ENCODE assay signal across 8 mouse cellular contexts in the genomic region with DNA sequence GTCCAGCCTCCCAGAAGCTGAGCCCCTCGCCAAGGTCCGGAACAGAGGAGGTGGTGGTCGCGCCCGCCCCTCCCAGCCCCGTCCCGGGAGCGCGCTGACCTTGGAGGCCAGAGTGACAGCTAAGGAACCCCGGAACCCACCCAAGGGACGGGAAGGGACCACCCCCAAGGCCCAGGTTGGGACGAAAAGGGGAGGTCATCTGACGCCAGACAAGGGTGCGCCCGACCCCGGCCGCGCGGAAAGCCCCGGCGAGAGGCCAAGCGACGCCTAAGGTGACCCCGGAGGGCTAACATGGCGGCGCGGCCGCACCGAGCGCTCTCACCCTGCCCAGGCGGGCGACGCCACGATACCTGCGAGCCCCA. TPM values are rescaled to one million over a fixed set of nuclear protein-coding genes. Genes with fewer than 3 reads are reported as not detected.
A peak's percentile ranks its signal among the peaks of the same experiment; 100 is the strongest.
DNase-seq lines count a peak whose midpoint lies in the region; ATAC-seq and TF ChIP-seq lines count a peak whose summit lies in the region.

No protein-coding gene starts in this region.

- H3K27me3 ChIP-seq in embryonic facial prominence, embryonic 11.5 days (ENCODE audit: control insufficient read depth, insufficient read depth, low read length): no peaks in the 10 kb centered on the region
- no peaks in the 10 kb centered on the region for H3K27me3 ChIP-seq in intestine, embryonic 14.5 days (replicated peaks; ENCODE audit: control insufficient read depth, insufficient read depth, low read length)
- H3K27me3 ChIP-seq in myocyte (ENCODE audit: control insufficient read depth, insufficient read depth, insufficient read length): no peaks in the 10 kb centered on the region

- DNase-seq in left cerebral cortex, adult 2 months (ENCODE audit: extremely low spot score in 1 of 2, low spot score in 2 of 2): no peak
- DNase-seq in left cerebral cortex, adult 9 months (ENCODE audit: low spot score in 2 of 2): no peak
- DNase-seq in embryonic facial prominence, embryonic 11.5 days (ENCODE audit: low spot score): no peak
- DNase-seq in intestine, embryonic 14.5 days (ENCODE audit: low spot score): no peak
- no peak for DNase-seq in left cerebral cortex, postnatal 36 days (ENCODE audit: low spot score in 2 of 2)
- DNase-seq in gastrocnemius, adult 18-20 months (ENCODE audit: low spot score): no peak
- no peak for DNase-seq in embryo, embryonic 9.5 days (ENCODE audit: extremely low spot score)

- ATAC-seq in embryonic facial prominence, embryonic 11.5 days (replicated peaks; ENCODE audit: insufficient number of reproducible peaks, low FRiP score, low TSS enrichment, low read depth): no peak; the same call in none of the 2 replicates
- ATAC-seq in intestine, embryonic 14.5 days (replicated peaks; ENCODE audit: low FRiP score, low TSS enrichment, low read depth): peak; percentile 32

- peaks cover 47% of the 10 kb centered on the region for H3K79me2 ChIP-seq in myocyte (ENCODE audit: control insufficient read depth, insufficient read depth)

- H3K36me3 ChIP-seq in embryonic facial prominence, embryonic 11.5 days (replicated peaks; ENCODE audit: control insufficient read depth, insufficient read depth, low read depth, low read length): peaks cover 9% of the 10 kb centered on the region
- peaks cover 16% of the 10 kb centered on the region; the same call in 1 of the 2 replicates for H3K36me3 ChIP-seq in intestine, embryonic 14.5 days (ENCODE audit: control insufficient read depth, insufficient read depth, low read length)
- H3K36me3 ChIP-seq in myocyte (ENCODE audit: control insufficient read depth, insufficient read depth): peaks cover 7% of the 10 kb centered on the region

- WGBS in embryonic facial prominence, embryonic 11.5 days: 0% methylated on average over 35 of the region's 35 CpGs
- 0% methylated on average over 33 of the region's 35 CpGs for WGBS in intestine, embryonic 14.5 days

- H3K9ac ChIP-seq in embryonic facial prominence, embryonic 11.5 days (replicated peaks; ENCODE audit: low read length): peak overlapping the region; percentile 92
- peak overlapping the region; percentile 88 for H3K9ac ChIP-seq in intestine, embryonic 14.5 days (ENCODE audit: low read length)

- no peak for TF ChIP-seq CTCF in left cerebral cortex, adult 2 months (IDR thresholded peaks at IDR 0.05)

- peak overlapping the region; percentile 56 for H3ac ChIP-seq in myocyte (ENCODE audit: control insufficient read depth, insufficient read length)

- peaks cover 5% of the 10 kb centered on the region; the same call in 1 of the 2 replicates for H3K9me3 ChIP-seq in embryonic facial prominence, embryonic 11.5 days (replicated peaks; ENCODE audit: control insufficient read depth, low read length)
- H3K9me3 ChIP-seq in intestine, embryonic 14.5 days (ENCODE audit: control insufficient read depth, low read length): peaks cover 12% of the 10 kb centered on the region

- intact Hi-C loops in left cerebral cortex, adult 2 months (cut with DNase I): no loop called here
- intact Hi-C loops in left cerebral cortex, postnatal 36 days (cut with DNase I): loop anchor here (2.0 kb wide), 2 partner anchors 107 to 225 kb away; no protein-coding TSS in a partner anchor

- H3K4me1 ChIP-seq in embryonic facial prominence, embryonic 11.5 days (ENCODE audit: control insufficient read depth, insufficient read depth, low read length): no peaks in the 10 kb centered on the region; the same call in 1 of the 2 replicates
- peaks cover 17% of the 10 kb centered on the region; the same call in 1 of the 2 replicates for H3K4me1 ChIP-seq in intestine, embryonic 14.5 days (replicated peaks; ENCODE audit: control insufficient read depth, insufficient read depth, low read length)

- H3K4me3 ChIP-seq in left cerebral cortex, adult 2 months: peak overlapping the region; percentile 100
- peak overlapping the region; percentile 99 for H3K4me3 ChIP-seq in embryonic facial prominence, embryonic 11.5 days (ENCODE audit: low read depth, low read length)
- peak overlapping the region; percentile 92 for H3K4me3 ChIP-seq in intestine, embryonic 14.5 days (ENCODE audit: low read depth, low read length)
- H3K4me3 ChIP-seq in myocyte: peak overlapping the region; percentile 64

- peak overlapping the region; percentile 79 for H3K4me2 ChIP-seq in embryonic facial prominence, embryonic 11.5 days (ENCODE audit: low read depth, low read length)
- H3K4me2 ChIP-seq in intestine, embryonic 14.5 days (ENCODE audit: low read length): peak overlapping the region; percentile 91
- no peak overlapping the region for H3K4me2 ChIP-seq in myocyte (ENCODE audit: low read depth)

- peak overlapping the region; percentile 100 for H3K27ac ChIP-seq in left cerebral cortex, adult 2 months
- peak overlapping the region; percentile 79 for H3K27ac ChIP-seq in embryonic facial prominence, embryonic 11.5 days (replicated peaks; ENCODE audit: low read depth, low read length)
- peak overlapping the region; percentile 94 for H3K27ac ChIP-seq in intestine, embryonic 14.5 days (ENCODE audit: low read depth)

- no peak for TF ChIP-seq POLR2A in myocyte (IDR thresholded peaks at IDR 0.05; ENCODE audit: insufficient read length, low read depth)

TF ChIP-seq in myocyte, 11 proteins besides CTCF, POLR2A, EP300 and RAD21:
- TF ChIP-seq REST (IDR thresholded peaks at IDR 0.05; ENCODE audit: insufficient read depth, insufficient read length) (no peak), TCF3 (IDR thresholded peaks at IDR 0.05; ENCODE audit: insufficient read length, low read depth) (no peak), SRF (IDR thresholded peaks at IDR 0.05; ENCODE audit: control insufficient read depth, insufficient read length, low read depth) (no peak), USF1 (IDR thresholded peaks at IDR 0.05; ENCODE audit: low read depth) (no peak), MYOG (IDR thresholded peaks at IDR 0.05; ENCODE audit: control insufficient read depth in 1 of 3, insufficient read depth in 1 of 3, insufficient read length in 2 of 3, low read depth in 2 of 3) (no peak), POLR2AphosphoS2 (IDR thresholded peaks at IDR 0.05; ENCODE audit: insufficient read length, low read depth) (no peak), TCF12 (IDR thresholded peaks at IDR 0.05; ENCODE audit: insufficient read depth, poor library complexity, severe bottlenecking) (no peak), MAX (IDR thresholded peaks at IDR 0.05; ENCODE audit: low read depth) (no peak), MYOD1 (IDR thresholded peaks at IDR 0.05; ENCODE audit: control insufficient read depth in 1 of 3, insufficient read length in 2 of 3, low read depth in 2 of 3) (no peak)

RNA-seq across cellular contexts. Expression of a gene that starts 5.2 kb away (rescaled TPM):
- 100 to 1,000 TPM; 109 to 111 TPM for total RNA-seq in left cerebral cortex, adult 2 months (2021)
- polyA plus RNA-seq in embryonic facial prominence, embryonic 11.5 days (2014; fragmentation: Nextera tagmentation; extraction: Ambion mirVana): 90.2 and 97.9 TPM in 2 replicates
- 51.9 and 53.7 TPM in 2 replicates for polyA plus RNA-seq in intestine, embryonic 14.5 days (2014; fragmentation: Nextera tagmentation; extraction: Ambion mirVana)
- polyA plus RNA-seq in myocyte (2012; fragmentation: generic; extraction: Trizol): 27.1 TPM
- total RNA-seq in left cerebral cortex, postnatal 36 days (2021): 100 to 1,000 TPM in 1 of 2 experiments, 10 to 100 TPM in 1; 90.4 to 113 TPM
- total RNA-seq in gastrocnemius, adult 18-20 months (2021): 10 to 100 TPM; 28.0 to 36.7 TPM

RNA-seq across cellular contexts. Expression of a gene that starts 6.0 kb away (rescaled TPM):
- 100 to 1,000 TPM; 225 to 280 TPM for total RNA-seq in left cerebral cortex, adult 2 months (2021)
- polyA plus RNA-seq in embryonic facial prominence, embryonic 11.5 days (2014; fragmentation: Nextera tagmentation; extraction: Ambion mirVana): 1,482 and 1,542 TPM in 2 replicates
- 410 and 452 TPM in 2 replicates for polyA plus RNA-seq in intestine, embryonic 14.5 days (2014; fragmentation: Nextera tagmentation; extraction: Ambion mirVana)
- polyA plus RNA-seq in myocyte (2012; fragmentation: generic; extraction: Trizol): 1.1 TPM
- 100 to 1,000 TPM; 188 to 255 TPM for total RNA-seq in left cerebral cortex, postnatal 36 days (2021)
- 10 to 100 TPM in 1 of 2 experiments, 1 to 10 TPM in 1; 1.6 to 16.4 TPM for total RNA-seq in gastrocnemius, adult 18-20 months (2021)

Comparison
In these comparisons a context has a peak if more than half of its experiments do, and no peak if none do; other contexts are left out.
1. RNA of a gene that starts 6.0 kb away (total RNA-seq): 225 to 280 TPM in left cerebral cortex, adult 2 months and 188 to 255 TPM in left cerebral cortex, postnatal 36 days; 1.6 to 16.4 TPM in gastrocnemius, adult 18-20 months; every median in the first group is over 10 times any median in the second.
2. Peak in every context shown above with its lines, with median percentiles within 50 percentile points of each other: H3K27ac ChIP-seq and H3K4me3 ChIP-seq.